Mouse (Mus musculus) heart, postnatal 25 days (tissue): ENCODE measurements at regions not wholly inside any gene's neighbourhood (a gene's known extent, or its start where the extent isn't known, plus 50 kb on each side); places are given as distances from the start of the nearest gene placed in this dataset.
"Not testable (repeated sequence)": the region's sequence is repeated elsewhere in the genome, so short reads cannot be mapped to it uniquely, and the experiment has no call there.

Experiments
- DNase-seq: peaks from one replicate; pipeline ENCODE4 v3.0.0; 2022; ENCODE audit warnings: low spot score
- intact Hi-C: fragments of 180-260 bp; cut with DNase I; formaldehyde crosslinking; loops from one replicate; pipeline ENCODE4 v1.15.1; 2025

DNA sequence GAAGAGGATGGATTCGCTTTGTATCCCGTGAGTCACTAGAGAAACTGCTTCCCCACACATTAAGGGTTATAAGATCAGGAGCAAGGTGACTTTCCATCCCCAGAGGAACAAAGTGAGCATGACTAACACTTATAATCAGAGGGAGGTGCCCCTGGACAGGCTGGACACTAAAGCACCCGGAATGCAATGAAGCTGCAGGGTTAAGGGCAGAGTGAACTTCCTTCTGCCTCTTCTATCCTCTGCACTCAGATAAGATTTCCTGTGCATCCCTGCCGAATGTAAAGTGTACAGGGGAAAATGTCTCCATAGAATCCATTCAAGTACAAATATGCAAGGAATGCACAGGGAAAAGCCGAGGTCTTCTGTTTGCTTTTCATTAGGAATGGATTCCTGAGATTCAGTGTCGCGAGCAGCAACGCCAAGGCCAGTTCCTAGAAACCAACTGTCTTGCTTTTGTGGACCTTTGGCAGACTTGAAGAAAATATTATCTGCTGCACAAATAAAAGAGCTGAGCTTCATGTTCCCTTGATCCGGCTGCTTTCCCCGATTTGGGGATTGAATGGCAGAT lies 58.5 kb upstream of the Fbxl7 start:
- intact Hi-C loops: no loop called here
- no peak for DNase-seq

DNA sequence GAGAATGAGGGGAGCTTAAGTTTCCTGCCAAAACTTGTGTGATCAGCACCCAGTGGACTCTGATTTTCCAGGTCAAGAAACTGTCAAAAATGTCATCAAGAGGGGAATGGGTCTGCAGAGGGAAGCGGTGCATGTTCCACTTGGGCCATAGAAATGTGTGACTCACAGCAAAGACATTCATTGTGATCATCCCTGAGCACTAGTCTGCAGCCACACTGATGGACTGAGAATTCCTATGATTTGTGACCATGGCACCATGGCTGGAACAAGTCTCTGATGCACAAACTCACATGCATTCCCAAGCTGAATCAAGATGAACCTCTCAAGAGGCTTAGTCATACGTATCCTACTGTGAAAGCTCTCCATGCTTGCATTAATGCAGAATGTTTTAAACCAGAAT lies 63.6 kb upstream of the Fbxl7 start:
- no peak for DNase-seq
- intact Hi-C loops: no loop called here

DNA sequence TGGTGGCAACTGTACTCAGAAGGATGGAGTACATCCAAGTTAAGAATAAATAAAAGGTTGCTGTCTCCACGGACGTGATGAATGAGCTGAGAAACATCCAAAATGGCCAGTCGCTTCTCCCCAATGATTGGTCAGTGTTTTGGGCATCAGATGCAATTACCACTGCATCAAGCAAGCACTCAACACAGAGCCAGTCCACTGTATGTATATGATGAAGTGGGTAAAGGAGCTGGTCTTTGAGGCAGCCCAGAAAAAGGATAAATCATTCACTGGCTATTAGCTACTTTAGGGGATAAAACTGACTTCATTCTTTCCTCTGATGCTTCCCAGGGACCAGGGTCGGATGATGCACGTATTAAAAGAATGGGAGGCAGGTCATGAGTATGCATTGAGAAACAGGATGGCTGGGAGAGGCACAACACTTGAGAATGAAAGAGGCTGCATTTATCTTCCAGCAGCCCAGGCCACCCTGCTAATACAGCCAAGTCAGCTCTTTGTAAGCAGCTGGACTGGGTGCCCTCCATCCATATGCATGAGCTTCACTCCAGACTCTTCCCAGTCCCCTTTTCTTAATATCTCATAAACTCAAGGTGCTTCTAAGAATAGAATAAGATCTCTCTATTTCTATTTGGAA lies 73.1 kb upstream of the Fbxl7 start:
- no peak for DNase-seq
- intact Hi-C loops: no loop called here

DNA sequence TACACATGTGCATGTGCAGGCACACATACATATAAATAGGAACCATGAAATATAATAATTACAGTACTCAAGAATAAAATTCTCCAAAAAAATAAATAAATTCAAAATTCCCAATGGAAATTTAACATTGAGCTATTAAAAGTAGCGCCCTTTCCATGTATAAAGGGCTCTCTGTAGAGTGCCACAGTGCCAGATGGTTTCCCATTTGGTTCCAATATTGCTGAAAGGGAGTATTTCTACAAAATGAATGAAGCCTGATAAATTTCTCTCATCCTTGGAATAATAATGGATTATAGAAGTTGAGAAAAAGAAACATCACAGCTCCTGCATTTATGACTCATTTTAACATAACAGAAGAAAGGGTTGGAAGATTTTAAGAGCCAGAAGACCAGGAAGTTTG lies 75.4 kb upstream of the Fbxl7 start:
- no peak for DNase-seq
- intact Hi-C loops: no loop called here

DNA sequence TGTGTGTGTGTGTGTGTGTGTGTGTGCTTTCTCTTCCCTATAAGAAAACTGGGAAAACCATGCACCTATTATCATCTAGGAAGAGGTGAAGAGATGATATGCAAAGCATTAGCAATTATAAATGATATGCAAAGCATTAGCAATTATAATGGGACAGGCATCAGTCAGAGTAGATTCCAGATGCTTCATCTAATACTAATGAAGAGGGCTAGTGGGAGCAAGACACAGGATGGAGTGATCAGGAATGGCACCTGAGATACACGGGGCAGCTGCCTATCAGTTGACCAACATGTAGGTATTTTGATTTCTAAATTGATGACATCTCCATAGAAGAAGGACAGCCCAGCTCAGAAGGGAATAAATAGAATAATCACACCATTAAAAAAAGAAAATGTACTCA lies 97.7 kb upstream of the Fbxl7 start:
- no peak for DNase-seq
- intact Hi-C loops: no loop called here

DNA sequence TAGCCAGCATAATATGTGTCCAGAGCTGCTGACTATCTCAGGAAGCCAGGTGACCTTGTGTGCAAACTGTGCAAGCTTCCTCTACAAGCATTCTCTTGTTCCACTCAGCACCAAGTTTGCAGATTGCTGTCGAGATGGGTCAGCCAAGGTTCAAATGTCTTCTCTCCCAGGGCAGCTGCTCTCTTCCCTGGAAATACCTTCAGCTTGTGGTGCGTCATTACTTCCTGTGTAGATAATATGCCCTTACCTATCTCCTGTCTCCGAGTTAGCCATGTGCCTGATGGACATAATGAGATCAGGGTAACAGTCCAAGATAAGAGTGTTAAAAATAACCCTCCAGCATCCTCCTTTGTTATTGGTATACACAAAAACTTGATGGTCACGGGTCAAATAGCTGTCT lies 113.7 kb upstream of the Fbxl7 start:
- intact Hi-C loops: no loop called here
- DNase-seq: no peak

DNA sequence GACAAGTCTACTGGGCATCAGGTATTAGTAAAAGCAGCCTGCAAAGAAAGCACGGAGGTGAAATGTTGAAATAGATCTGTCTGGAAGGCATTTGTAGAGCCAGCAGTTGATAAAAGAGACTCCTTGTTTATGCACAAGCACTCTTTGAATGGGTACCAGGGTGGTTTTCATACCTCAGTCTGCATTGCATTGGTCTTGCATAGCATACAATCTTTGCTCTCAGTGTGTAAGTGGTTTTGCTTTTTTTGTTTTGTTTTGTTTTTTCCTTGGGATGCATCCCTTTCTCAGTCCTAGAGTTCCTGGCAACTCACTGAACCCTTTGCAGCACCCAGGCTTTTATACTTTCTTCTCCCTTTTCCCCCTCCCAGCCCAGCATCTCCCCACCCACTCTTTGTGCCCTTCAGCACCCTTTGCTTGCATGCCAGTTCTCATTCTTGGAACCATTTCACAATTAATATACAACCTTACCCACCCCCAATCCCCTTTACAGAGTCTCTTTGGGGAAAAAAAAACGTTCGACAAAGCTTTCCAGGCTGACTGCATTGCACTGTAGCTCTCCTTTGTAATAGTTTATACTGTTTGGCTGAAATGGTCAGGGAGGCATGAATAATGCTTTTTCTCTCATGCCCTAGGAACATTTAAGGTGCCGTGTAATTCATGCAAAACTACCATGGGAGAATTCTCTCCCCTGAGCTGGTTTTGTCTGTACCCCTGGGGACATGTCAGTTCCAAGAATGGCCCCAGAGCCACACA lies 118.7 kb upstream of the Fbxl7 start:
- intact Hi-C loops: no loop called here
- no peak for DNase-seq

DNA sequence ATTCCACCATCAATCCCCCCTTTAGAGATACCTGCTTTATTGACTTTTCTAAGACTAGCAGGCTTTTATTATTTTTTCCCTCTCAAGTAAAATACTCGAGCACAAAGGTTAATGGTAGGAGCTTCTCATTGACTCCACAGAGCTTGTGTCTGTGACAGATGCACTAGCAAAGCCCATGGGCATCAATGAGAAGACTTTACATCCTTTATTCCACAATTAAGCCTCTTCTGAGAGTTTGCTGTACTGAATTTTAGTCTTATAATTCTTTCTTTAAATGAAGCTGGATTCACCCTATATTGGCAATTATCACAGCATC lies 119.2 kb upstream of the Fbxl7 start:
- DNase-seq: no peak
- intact Hi-C loops: no loop called here

DNA sequence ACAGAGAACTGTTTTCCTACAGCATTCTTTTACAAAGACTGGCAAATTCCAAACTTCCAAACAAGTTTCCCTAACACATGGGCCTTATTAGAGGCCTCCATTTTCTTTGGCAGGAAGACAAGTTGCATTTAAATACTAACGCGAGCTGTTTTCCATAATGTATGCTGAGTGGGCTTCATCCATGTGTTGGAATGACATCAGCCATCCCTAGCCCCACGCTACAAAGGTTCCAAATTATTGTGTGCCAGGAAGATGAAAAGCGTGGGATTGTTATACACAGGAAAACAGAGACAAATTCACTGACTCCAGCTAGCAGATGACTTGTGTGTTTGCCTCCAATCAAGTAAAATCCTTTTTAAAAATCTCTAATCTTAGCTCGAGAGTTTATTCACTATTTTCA lies 125.1 kb upstream of the Fbxl7 start:
- no peak for DNase-seq
- intact Hi-C loops: no loop called here

DNA sequence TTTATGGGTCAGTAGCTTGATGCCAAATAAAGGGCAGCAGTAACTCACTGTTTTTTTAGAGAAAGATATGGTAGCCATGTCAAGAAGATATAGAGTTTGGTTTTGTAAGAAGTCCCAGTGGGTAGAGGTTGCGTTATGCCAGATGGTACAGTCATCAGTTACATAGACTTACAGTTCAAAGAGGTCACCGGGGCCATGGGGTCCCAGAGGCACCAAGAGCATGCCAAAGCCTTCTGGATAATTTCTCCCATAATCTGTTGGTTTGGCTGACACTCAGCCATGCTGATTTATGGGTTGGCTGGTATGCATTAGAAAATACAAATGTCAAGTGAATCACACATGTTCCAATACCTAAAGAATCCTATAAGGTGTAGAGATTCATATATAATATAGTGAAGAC lies 137.9 kb upstream of the Fbxl7 start:
- no peak for DNase-seq
- intact Hi-C loops: no loop called here

DNA sequence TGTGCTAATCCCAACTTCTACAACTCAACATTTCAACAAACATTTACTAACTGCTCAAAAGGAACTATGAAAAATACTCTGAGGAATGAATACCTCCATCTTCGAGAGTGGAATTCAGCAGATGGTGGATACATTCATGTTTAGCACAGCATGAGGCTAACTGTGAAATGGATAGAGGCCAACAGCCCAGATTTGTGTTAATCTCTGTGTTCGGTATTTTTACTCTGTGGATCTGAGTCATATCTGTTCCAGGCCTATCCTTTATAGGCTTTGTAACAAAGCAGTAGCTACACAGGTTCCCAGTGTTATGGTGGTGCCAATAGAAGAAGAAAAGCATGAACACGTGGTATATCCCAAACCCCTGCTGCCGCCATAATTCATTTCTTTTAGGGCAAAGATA lies 148.4 kb upstream of the Fbxl7 start:
- DNase-seq: no peak
- intact Hi-C loops: loop anchor here (1.0 kb wide), 1 partner anchor 8 kb away; no protein-coding TSS in a partner anchor

DNA sequence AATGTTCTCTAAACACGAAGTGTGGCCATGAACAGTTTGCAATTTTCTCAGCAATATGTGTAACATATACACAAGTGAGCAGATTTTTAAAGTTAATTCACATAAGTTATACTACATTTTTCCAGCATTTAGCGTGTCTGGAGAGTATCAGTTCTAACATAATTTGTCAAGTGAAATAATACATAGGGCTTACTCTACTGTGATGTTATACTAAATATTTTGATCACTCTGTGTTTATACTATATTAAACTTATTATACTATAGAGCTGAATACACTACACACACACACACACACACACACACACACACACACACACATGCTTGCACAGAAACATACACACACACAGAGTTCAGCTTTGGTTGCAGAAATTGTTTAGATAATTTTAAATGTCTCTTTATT lies 155.3 kb upstream of the Fbxl7 start:
- no peak for DNase-seq
- intact Hi-C loops: no loop called here

DNA sequence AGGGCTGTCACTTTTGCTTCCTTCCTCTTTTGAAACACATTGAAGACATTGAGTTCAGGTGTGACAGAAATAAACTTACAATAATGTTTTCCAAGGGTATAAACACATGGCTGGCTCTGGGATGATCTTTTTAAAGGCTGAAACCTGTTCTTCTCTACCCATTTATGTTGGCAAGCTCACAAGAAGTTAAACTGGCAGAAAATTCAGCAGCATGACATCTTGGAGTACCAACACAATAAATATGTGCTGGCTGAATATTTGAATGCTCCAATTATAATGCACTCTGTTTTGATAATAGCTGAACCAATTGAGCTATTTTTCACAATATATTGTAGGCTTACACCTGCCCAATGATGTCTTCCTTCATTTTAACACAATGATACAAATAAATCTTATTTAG lies 168.1 kb upstream of the Fbxl7 start:
- no peak for DNase-seq
- intact Hi-C loops: no loop called here

DNA sequence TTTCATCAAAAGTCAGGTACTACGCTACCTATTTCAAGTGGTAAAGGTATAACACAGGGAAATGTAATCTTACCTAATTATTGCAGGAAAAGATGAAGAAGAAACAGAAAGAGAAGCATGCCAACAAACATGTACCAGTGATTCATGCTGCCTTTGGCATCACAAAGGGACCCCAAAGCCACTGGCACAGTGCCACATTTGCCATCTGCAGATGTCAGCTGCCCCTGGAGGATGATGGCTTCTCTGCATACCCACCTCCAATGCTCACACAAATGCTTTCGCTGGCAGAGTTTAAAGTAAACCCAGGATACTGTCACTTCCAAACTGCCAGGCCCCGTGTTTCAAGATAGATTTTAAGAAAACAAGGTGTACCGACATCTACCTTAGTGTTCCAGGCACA lies 168.6 kb upstream of the Fbxl7 start:
- no peak for DNase-seq
- intact Hi-C loops: no loop called here

DNA sequence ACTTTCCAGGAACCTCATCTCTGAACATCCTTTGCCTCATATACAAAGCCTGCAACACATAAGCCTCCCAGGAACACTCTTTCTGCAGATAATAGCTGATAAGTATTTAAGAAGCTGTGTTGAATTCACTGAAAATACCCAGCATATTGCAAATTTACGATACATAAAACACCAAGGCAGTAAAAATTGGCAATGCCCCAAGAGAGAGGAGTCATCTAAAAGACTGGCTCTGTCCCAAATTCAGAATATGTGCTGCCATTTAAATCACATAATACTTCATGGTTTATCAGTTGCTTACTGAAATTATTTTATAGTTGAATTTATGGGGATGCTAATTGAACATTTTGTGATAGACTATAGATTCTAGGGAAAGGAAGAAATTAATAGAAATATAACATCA lies 172.3 kb upstream of the Fbxl7 start:
- DNase-seq: no peak
- intact Hi-C loops: no loop called here

DNA sequence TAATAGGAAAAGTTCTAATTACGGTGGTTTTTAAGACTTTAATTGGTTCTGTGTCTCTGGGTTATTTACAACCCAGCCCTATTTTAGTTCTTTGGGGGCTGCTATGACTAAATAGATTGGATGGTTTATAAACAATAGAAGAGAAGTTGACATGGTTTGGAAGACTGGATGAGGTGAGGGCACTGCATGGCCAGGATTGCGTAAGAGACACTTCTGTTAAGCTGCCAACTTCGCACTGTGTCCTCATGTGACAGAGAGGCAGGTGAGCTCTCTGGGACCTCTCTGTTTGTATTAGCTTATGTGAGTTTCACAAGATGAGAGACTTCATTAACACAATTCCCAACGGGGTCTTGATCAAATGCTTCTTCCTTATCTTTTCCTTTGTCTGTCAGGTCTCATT lies 182.5 kb upstream of the Fbxl7 start:
- intact Hi-C loops: no loop called here

DNA sequence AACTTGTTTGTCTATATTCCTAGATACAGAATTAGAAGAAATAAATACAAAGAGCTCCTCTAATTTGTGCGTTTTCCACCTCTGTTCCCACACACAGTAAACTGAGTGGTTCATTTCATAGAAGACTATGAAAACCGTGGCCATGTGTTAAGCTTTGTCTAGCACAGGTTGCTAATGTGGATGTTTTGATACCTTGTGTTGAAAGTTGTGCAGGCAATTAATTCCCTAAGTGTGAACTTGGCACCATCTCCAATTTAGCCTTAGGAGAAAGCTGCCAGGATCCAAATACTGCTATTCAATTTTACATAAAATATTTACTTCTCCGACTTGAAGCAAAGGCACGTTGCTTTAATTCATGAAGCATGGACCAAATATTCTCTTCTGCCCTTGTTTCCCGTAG lies 187.4 kb upstream of the Fbxl7 start:
- intact Hi-C loops: no loop called here
- no peak for DNase-seq

More for the DNA sequence above, 182.5 kb upstream of the Fbxl7 start:
- no peak for DNase-seq

DNA sequence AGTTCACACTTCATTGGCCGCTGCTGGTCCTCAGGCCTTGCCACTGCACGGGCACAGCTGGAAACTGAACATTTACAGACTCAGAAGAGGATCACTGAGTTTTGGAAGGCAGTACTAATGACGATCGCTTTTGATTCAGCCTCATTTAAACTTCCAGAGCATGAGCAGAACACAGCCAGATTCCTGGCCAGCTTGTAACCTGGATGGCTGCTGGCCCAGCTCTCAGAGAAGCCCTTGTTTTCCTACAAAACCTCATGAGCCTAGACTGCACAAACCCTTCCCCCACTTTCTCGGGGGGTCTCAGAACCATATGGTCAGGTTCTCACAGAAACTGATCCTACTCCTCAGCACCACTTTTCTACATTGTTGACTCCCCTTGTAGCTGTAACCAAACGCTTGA lies 188.2 kb upstream of the Fbxl7 start:
- no peak for DNase-seq
- intact Hi-C loops: no loop called here

DNA sequence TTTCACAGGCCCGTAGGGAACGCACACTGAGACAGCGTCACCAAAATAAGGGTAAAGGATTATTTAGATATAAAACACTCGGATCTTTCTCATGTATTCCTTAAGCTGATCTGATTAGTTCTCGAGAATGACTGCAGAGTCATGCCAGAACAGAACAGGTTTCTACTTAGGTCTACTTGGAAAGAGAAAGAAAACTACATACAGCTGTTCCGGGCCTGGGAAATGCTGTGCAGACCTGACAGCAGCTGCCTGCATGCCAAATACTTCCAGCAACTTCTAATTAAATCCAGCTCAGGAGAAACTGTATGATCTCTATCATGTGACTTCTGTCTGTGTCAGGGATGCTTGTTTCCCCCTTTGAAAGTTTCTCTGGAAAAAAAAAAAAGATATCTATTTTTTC lies 193.8 kb upstream of the Fbxl7 start:
- intact Hi-C loops: no loop called here
- no peak for DNase-seq

DNA sequence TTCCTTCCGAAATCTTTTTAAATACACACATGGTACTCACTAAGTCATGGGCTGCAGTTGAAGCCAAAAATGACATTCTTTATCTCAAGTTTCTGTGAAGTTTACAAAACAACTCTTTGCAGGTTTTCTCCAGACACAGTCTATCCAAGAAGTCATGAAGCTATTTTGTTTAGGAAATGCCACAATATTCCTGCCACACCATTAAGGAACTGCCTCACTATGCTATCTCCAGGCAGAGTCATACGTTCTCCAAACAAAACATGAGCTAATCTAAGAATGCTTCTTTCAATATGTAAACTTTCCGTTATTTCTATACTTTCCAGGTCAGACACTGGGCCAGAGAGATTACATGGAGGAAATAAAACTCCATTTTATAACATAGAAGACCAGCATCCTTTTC lies 198.7 kb upstream of the Fbxl7 start:
- intact Hi-C loops: no loop called here
- no peak for DNase-seq

DNA sequence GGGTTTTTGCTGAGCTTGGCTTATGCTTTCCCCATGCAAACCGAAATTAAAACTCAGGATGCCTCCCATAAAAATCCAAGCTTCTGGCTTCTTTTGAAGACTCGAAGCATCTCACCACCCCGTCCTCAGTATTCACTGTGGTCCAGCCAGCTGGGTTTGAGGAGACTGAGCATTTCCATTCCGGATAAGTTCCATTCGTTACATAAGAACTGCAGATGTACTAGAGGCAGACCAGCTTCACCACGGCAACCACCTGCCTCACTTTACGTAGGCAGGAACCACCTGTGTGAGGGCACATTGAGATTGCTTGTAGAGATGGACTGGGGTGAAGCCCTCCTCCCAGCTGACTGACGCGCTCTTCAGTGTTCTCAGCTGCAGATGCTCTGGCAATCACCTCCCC lies 199.9 kb upstream of the Fbxl7 start:
- intact Hi-C loops: no loop called here

DNA sequence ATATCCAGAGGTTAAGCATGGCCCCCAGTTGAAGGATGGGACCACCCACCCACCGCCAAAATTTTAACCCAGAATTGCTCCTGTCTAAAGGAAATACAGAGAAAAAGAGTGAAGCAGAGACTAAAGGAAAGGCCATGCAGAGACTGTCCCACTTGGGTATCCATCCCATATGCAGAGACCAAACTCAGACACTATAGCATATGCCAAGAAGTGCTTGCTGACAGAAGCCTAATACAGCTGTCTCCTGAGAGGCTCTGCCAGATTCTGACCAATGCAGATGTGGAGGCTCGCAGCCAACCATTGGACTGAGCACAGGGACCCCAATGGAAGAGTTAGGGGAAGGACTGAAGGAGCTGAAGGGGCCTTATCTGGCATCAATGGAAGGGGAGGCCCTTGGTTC lies 206.2 kb upstream of the Fbxl7 start:
- DNase-seq, intact Hi-C loops: not testable (repeated sequence)

More for the DNA sequence above, 199.9 kb upstream of the Fbxl7 start:
- DNase-seq: no peak
